Mouse (Mus musculus) lung, postnatal 0 days (tissue): ENCODE measurements at regions not wholly inside any gene's neighbourhood (a gene's known extent, or its start where the extent isn't known, plus 50 kb on each side); places are given as distances from the start of the nearest gene placed in this dataset.

Source experiments
- CTCF ChIP-seq: IDR thresholded peaks from 2 replicates; pipeline ENCODE4 v1.5.1; 2016; ENCODE audit warnings: antibody characterized with exemption, mild to moderate bottlenecking
- EP300 ChIP-seq: IDR thresholded peaks from 2 replicates; pipeline ENCODE4 v1.6.1; 2016; ENCODE audit warnings: antibody characterized with exemption, mild to moderate bottlenecking, control low read depth

- TF ChIP-seq EP300: no peak
- no peak for TF ChIP-seq CTCF
Observed at GRCm38 (mm10) chr2:79009791-79010190, 141.9 kb downstream of the Ube2e3 start.
